Mouse (Mus musculus) gonadal fat pad, adult 2 months (tissue): ENCODE data around the gene Adcy6. TPM values are rescaled to one million over a fixed set of nuclear protein-coding genes. Genes with fewer than 3 reads are reported as not detected.

Experiments used
- DNase-seq: peaks from one replicate; pipeline ENCODE4 v3.0.0-alpha.2; 2012; ENCODE audit warnings: low read depth
- polyA plus RNA-seq: library from polyadenylated mRNA; depleted of rRNA; stranded (reverse); fragments of >200 nt; gene quantifications from 2 replicates; pipeline ENCODE4 v1.2.3, GENCODE M21; 2012; rRNA removed

Gene Adcy6
- polyA plus RNA-seq, result 84.8 and 91.2 TPM in 2 replicates

DNA sequence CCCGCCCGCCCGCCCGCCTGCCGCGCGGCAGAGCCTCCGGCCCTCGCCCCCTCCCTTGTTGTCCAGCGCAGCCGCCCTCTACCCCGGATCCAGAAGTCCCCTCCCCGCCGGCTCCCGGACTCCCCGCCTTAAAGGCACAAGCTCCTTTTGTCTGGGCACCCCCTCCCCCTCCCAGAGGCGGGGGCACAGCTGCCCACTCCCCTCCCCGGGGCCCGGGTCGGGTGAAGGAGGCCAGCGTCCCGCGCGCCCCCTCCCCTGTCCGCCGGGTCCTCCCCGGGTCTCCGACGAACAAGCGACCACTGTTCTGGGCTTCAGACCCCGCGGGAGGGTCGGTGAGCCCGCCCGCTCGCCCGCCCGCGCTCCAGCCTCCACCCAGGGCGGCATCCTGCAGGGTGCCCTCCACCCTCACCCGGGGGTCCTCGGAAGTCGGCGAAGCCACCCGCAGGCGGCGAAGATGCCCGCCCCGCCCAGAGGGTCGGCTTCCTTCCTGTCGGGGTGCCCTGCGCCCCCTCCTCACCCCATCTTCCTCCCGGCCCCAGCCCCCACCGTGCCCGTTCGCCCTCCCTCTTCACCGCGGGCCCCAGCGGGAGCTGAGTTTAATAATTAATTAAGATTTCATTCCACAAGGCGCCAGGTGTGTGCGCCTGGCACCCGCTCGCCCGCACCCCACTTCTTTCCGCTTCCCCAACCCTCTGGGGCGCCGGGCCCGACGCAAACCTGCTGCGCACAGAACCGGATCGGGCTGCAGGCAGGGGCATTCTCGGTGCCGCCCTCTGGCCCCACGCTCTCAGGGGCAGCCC lies at the start of gene Adcy6:
Gene Adcy6, minus strand, starts transcription at position 746 of the 800 bp plus-strand sequence.
- no peak for DNase-seq

DNA sequence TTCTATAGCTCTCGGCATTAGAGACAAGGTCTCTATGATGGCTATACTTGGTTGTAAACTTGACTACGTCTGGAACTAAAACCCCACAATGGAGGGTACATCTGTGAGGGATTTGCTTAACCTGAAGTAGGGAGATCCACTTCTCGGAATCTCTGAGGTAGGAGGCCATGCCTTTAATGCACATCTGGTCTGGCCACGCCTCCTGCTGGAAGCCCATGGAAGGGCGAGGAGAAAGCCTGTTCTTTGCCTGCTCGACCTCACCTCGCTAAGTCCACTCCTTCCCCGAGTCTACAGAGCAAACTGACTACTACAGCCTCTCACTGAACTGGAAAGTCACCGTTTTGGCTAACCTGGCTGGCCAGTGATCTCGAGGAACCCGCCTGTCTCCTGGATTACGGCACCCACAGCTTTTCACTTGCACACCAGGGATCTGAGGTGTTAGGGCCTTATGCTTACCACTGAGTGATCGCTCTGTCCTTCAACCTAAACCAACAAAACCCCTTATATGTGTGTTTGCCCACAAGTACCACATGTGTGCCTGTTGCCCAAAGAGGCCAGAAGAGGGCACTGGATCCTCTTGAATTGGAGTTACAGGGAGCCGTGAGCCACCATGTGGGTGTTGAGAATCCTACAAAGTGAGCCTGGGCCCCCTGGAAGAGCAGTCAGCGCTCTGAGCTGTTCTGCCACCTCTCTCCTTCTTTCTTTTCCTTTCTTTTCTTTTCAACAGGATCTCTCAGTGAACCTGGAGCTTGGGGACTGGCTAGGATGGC lies 47.3 kb upstream of the Adcy6 start:
- DNase-seq, result no peak

GRCm38 (mm10) chr15:98652174-98652573 lies 42.3 kb upstream of the Adcy6 start:
- no peak for DNase-seq

DNA sequence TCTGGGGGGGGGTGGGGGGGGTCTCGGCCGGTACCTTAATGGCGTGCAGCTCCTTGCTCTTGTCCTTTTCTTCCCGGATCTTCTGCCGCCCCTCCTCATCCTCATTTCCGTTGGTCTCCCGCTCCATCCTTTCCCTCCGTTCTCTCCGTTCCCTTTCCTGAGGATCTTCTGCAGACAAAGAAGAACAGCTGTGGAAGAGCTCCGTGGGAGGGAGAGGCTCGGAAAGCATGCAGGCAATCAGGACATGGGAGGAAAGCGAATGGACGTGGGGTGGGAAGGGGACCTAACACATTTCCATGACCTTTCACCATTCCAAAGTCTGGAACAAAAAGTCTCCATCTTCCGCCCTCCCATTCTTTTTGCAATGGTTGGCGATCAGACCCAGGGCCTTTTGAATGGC lies 41.6 kb upstream of the Adcy6 start:
- no peak for DNase-seq

GRCm38 (mm10) chr15:98648071-98648470 lies 38.2 kb upstream of the Adcy6 start:
- DNase-seq, result no peak

- DNase-seq, result no peak
These were observed 37.4 kb upstream of the Adcy6 start for GRCm38 (mm10) chr15:98647308-98647707.

- no peak for DNase-seq
These were observed 36.9 kb upstream of the Adcy6 start for GRCm38 (mm10) chr15:98646737-98647136.

DNA sequence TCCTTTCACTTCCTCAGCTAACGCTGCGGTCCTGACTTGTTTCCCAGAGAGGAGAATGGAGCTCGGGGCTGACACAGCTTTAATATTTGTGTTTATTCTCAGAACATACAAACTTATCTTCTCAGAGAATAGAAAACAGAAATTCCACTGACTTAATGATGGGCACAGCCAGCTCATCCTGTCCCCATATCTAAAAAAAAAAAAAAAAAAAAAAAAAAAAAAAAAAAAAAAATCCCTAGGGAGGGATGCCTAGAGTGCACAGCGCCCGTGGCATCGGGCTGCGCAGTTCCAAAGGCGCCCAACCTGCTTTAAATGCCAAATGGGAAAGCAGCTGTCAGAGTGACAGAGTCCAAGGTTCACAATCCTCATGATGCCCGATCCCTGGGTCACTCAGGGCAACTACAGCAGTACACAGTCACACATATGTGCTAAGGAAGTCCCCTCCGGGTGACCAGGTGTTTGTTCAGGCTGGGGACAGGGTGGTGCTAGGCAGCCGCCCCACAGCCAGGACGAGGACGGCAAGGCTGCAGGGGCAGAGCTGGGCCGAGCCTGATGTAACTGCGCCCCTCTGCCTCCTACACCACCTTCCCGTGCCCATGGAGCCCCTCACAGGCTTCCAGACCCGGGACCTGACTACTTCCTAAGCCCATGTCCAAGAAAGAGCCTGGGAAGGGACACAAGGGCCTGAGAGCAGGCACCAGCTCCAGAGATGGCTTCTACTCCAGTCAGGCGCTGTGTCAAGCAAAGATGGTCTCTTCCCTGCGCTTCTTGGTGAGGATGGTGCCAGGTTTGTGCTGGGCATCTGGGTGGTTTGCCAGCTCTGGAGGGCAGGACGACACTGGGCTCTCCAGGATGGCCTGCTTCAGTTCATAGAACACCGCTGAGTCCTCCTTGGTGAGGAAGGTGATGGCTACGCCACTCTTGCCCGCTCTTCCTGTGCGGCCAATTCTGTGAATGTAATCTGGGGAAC lies 35.5 kb upstream of the Adcy6 start:
- DNase-seq, result no peak

GRCm38 (mm10) chr15:98644406-98644805 lies 34.5 kb upstream of the Adcy6 start:
- no peak for DNase-seq

- DNase-seq, result no peak
These were observed 30.3 kb upstream of the Adcy6 start for GRCm38 (mm10) chr15:98640157-98640556.

GRCm38 (mm10) chr15:98637155-98637554 lies 27.3 kb upstream of the Adcy6 start:
- no peak for DNase-seq

DNA sequence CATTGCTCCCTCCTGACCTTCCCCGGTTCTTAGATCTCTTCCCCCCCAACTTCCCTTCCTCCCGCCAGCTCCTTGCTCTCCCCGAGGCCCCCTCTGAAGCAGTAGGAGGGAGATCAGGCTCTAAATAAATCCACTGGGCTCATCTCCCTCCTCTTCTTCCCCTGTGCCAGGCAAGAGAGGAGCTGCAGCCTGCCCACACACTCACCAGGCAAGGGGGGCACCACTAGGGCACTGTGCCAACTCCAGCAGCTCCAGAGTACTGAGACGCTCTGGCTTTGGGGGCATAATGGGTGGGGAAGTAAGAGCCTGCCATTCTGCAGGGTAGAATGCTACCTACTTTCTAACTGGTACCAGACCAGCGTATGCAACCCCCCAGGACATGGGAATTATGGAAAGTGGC lies 26.6 kb upstream of the Adcy6 start:
- no peak for DNase-seq

- no peak for DNase-seq
These were observed 25.5 kb upstream of the Adcy6 start for GRCm38 (mm10) chr15:98635291-98635841.

- DNase-seq, result no peak
These were observed 24.7 kb upstream of the Adcy6 start for GRCm38 (mm10) chr15:98634541-98635081.

- DNase-seq, result no peak
These were observed 24.1 kb upstream of the Adcy6 start for GRCm38 (mm10) chr15:98633822-98634470.

- no peak for DNase-seq
These were observed 23.0 kb upstream of the Adcy6 start for GRCm38 (mm10) chr15:98632921-98633320.

DNA sequence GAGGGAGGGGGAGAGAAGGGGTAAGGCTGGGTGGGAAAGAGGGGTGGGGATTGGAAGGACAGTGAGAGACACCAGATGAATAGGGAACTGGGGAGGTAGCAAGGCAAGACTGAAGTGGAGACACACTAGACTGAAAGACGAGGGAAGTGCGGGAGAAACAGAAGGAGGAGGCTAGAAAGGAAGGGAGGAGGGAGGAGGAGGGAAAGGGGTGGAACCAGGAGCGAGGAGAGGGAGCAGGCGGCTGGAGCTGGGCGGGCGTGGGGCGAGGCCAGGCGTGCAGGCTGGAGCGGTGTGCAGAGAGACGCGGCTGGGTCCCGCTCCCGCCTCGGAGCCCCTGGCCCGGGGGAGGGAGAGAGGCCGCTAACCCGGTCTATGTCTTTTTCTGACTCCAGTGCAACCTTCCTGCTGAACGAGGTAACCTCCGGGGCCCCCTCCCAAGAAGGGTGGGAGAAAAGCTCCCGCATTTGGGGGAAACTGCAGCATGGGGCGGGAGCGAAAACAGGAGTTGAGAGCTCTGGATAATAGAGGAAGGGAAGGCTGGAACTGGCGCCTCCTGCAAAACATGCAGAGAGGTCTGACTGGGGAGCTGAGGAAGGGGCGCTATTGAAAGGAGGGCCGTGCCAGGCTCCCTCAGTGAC lies 22.4 kb upstream of the Adcy6 start:
- no peak for DNase-seq

- no peak for DNase-seq
These were observed 21.6 kb upstream of the Adcy6 start for GRCm38 (mm10) chr15:98631493-98631892.

GRCm38 (mm10) chr15:98630540-98630939 lies 20.7 kb upstream of the Adcy6 start, which contains the start of gene Cacnb3:
Gene Cacnb3 (plus strand): TSS chr15:98630840.
- no peak for DNase-seq

DNA sequence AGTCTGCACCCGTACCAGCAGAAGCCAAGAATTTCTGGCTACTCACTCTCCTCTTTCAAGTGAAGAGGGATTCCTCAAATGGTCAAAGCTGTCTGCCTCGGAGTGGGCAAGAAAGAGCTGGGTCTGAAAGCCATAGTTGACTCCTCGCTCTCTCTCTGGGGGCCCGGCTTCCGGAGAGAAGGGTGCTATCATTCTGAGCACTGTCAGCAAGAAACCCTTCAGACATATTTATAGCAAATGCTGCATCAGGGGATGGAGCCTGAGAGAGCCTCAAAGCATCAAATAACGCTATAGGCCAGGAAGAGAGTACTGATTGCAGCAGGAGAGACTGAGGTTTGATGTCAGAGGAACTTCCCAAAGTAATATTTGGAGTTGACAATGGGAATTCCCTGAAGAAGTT lies 19.6 kb upstream of the Adcy6 start:
- DNase-seq, result no peak
